Mouse (Mus musculus) lung, embryonic 14.5 days (tissue): ENCODE results near the gene Olfr51. TPM values are rescaled to one million over a fixed set of nuclear protein-coding genes. Genes with fewer than 3 reads are reported as not detected.
A peak's percentile ranks its signal among the peaks of the same experiment; 100 is the strongest.
"Not testable (repeated sequence)": the region's sequence is repeated elsewhere in the genome, so short reads cannot be mapped to it uniquely, and the experiment has no call there.

Experiments
- ATAC-seq: fragments of 200-750 bp; cut with Nextera tagmentation; 2 replicates; pipeline ENCODE4 v1.8.0; 2017; ENCODE audit warnings: mild to moderate bottlenecking, moderate TSS enrichment, moderate library complexity; ENCODE audit not compliant: insufficient read depth
- DNase-seq: peaks from one replicate; pipeline ENCODE4 v3.0.0-alpha.2; 2015
- H3K27ac ChIP-seq: fragments of 300-500 bp; sonication (generic); 2 replicates; pipeline ENCODE4 v1.5.1; 2014; ENCODE audit warnings: low read depth, mild to moderate bottlenecking, moderate library complexity
- H3K27me3 ChIP-seq: fragments of 300-500 bp; sonication (generic); 2 replicates; pipeline ENCODE4 v1.6.1; 2014; ENCODE audit warnings: low read length, control low read depth; ENCODE audit not compliant: insufficient read depth
- H3K36me3 ChIP-seq: fragments of 300-500 bp; sonication (generic); 2 replicates; pipeline ENCODE4 v1.6.1; 2014; ENCODE audit warnings: control low read depth; ENCODE audit not compliant: insufficient read depth
- H3K4me1 ChIP-seq: fragments of 300-500 bp; sonication (generic); 2 replicates; pipeline ENCODE4 v1.6.1; 2014; ENCODE audit warnings: antibody characterized with exemption, control low read depth; ENCODE audit not compliant: insufficient read depth
- H3K4me2 ChIP-seq: fragments of 300-500 bp; sonication (generic); 2 replicates; pipeline ENCODE4 v1.6.1; 2014; ENCODE audit warnings: mild to moderate bottlenecking
- H3K4me3 ChIP-seq: fragments of 300-500 bp; sonication (generic); 2 replicates; pipeline ENCODE4 v1.5.1; 2014; ENCODE audit warnings: low read depth, low read length
- H3K9ac ChIP-seq: fragments of 300-500 bp; sonication (generic); 2 replicates; pipeline ENCODE4 v1.6.1; 2014
- H3K9me3 ChIP-seq: fragments of 300-500 bp; sonication (generic); 2 replicates; pipeline ENCODE4 v1.6.1; 2016; ENCODE audit warnings: low read depth, low read length, control low read depth
- CTCF ChIP-seq: IDR thresholded peaks from 2 replicates; pipeline ENCODE4 v1.5.1; 2016; ENCODE audit warnings: antibody characterized with exemption, low read depth
- WGBS: fragments of 180-500 bp; shearing (Covaris S2); extraction: QIAGEN DNeasy Blood & Tissue Kit; methylation state at CpG from one replicate; pipeline ENCODE4 v1.1.7; 2014; 5-methylcytosine and 5-hydroxymethylcytosine counted together
- polyA plus RNA-seq: library from polyadenylated mRNA; unstranded; fragments of >200 nt; fragmentation: Nextera tagmentation; extraction: Ambion mirVana; gene quantifications from 2 replicates; pipeline ENCODE4 v1.2.1, GENCODE M21; 2014

Olfr51 gene
- polyA plus RNA-seq, 1 experiment from 2014 or later = not detected

DNA sequence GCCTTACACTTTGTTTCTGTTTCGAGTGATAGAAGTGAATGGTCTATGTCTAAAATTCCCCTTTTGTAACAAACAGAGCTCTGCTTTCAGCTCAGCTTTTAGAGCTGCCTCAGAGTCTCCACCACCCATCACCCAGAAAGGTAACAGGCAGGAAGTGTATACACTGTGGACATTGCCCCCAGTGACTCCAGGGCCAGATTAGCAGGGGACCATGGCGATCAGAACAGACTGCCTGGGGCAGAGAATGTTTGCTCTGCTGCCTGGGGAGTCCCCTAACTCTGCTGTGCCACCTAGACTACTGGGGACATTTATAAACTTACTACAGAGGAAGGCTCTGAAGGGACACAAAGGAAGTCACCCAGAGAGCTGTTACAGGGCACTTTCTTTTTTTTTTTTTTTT is 12.9 kb downstream of the Olfr51 start:
- WGBS = 37% methylated on average over 2 of the region's 2 CpGs
- Histone ChIP-seq H3K4me1 (no peaks in the 10 kb centered on the region), H3K27ac (no peak overlapping the region), H3K4me3 (no peak overlapping the region), H3K9ac (no peak overlapping the region), H3K4me2 (no peak overlapping the region), H3K36me3 (no peaks in the 10 kb centered on the region), H3K9me3 (no peaks in the 10 kb centered on the region), H3K27me3 (no peaks in the 10 kb centered on the region)
- no peak for ATAC-seq
- no peak for TF ChIP-seq CTCF
- DNase-seq = no peak

DNA sequence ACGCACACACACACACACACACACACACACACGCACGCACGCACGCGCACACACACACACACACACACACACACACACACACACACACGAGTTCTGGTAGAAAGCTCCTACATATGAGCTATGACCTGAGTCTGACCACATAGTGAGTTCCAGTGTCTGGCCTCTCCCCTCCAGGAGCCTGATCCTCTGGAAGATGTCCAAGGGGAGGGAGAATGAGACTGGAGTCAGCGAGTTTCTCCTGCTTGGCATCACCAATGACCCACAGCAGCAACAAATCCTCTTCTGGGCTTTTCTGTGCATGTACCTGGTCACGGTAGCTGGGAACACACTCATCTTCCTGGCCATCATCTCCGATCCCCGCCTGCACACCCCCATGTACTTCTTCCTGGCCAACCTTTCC is 23.4 kb downstream of the Olfr51 start:
- H3K9ac ChIP-seq, DNase-seq, ATAC-seq, H3K27ac ChIP-seq, H3K36me3 ChIP-seq, H3K9me3 ChIP-seq, H3K27me3 ChIP-seq, H3K4me3 ChIP-seq, H3K4me1 ChIP-seq, H3K4me2 ChIP-seq: not testable (repeated sequence)
- 85% methylated on average over 11 of the region's 11 CpGs for WGBS

DNA sequence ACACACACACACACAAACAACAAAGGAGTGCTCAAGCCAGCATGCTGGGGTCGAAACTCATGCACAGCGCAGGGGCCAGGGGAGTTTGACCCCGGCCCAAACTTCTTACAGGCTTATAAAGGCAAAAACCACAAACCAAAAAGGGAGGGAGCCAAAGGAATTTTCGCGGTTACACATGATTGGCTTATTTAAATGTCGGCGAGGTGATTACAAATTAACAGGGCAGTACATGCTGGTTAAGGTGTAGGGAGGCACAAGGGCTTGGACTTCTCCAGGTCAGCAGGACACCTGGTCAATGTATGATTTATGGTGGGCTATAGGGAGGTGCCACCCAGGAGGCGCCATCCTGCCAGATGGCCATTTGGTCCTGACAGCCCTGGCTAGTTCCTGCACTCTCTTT is 26.0 kb downstream of the Olfr51 start:
- not testable (repeated sequence) for H3K4me1 ChIP-seq, H3K36me3 ChIP-seq, H3K4me3 ChIP-seq, H3K27ac ChIP-seq, H3K9me3 ChIP-seq, DNase-seq, H3K4me2 ChIP-seq, ATAC-seq, H3K27me3 ChIP-seq, H3K9ac ChIP-seq
- 70% methylated on average over 8 of the region's 8 CpGs for WGBS

DNA sequence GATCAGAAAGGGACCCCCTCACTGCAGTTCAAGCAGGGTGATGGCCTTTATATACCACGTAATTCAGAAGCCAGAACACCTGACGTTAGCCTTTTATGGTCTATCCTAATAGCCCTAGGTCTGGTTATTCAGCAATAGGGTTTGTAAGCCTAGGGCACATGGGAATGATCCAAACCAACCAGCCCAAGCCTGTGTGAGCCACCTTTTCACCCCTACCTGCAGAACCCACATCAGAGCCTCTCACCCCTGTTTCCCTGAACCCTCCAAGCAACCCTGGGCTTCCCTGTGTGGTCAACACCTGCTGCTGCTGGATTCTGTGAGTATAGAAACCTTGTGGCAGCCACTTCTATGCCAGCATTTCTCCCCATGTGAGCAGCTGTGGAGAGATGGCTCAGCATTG is 26.8 kb downstream of the Olfr51 start:
- H3K4me2 ChIP-seq = no peak overlapping the region
- H3K36me3 ChIP-seq = no peaks in the 10 kb centered on the region
- 64% methylated on average over 2 of the region's 2 CpGs for WGBS
- H3K9me3 ChIP-seq = no peaks in the 10 kb centered on the region
- ATAC-seq = no peak
- DNase-seq = no peak
- H3K9ac ChIP-seq = no peak overlapping the region
- H3K27me3 ChIP-seq = no peaks in the 10 kb centered on the region
- H3K4me3 ChIP-seq = no peak overlapping the region
- H3K27ac ChIP-seq = no peak overlapping the region
- TF ChIP-seq CTCF = no peak
- H3K4me1 ChIP-seq = no peaks in the 10 kb centered on the region

DNA sequence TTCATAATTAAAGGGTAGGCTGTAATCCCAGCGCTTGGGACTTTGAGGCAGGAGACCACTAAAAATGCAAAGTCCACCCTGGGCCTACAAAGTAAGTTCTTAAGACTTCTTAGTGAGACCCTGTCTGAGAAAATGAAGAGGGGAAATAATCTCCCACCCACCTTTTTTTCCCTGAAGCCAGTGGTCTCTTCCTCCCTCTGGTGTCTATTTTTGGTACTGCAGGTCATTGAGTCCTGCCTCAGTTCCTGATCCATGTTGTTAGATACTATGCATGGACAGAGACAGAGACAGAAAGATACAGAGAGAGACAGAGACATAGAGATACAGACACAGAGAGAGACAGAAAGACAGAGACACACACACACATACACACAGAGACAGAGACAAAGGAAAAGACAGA is 29.5 kb downstream of the Olfr51 start:
- no peak overlapping the region for H3K4me3 ChIP-seq
- no peaks in the 10 kb centered on the region for H3K36me3 ChIP-seq
- TF ChIP-seq CTCF = peak; percentile 92
- no peak for ATAC-seq
- H3K9ac ChIP-seq = no peak overlapping the region
- DNase-seq = peak; percentile 75
- H3K4me1 ChIP-seq = no peaks in the 10 kb centered on the region
- no peak overlapping the region for H3K4me2 ChIP-seq
- no peaks in the 10 kb centered on the region for H3K27me3 ChIP-seq
- H3K9me3 ChIP-seq = no peaks in the 10 kb centered on the region
- H3K27ac ChIP-seq = no peak overlapping the region
- WGBS = 24% methylated on average over 1 of the region's 1 CpGs

DNA sequence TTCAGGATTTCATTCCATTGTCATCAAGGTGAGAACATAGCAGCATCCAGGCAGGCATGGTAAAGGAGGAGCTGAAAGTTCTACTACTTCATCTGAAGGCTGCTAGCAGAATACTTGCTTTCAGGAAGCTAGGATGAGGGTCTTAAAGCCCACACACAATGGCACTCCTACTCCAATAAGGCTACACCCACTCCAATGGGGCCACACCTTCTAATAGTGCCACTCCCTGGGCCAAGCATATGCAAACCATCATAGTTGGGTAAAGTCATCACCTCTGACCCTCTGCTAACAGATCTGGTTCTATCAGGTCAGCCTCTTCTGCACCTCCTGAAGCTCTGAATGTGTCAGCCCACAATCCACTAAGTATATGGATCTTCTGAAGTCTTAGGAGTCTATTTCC is 30.7 kb downstream of the Olfr51 start:
- ATAC-seq = not testable (repeated sequence)

DNA sequence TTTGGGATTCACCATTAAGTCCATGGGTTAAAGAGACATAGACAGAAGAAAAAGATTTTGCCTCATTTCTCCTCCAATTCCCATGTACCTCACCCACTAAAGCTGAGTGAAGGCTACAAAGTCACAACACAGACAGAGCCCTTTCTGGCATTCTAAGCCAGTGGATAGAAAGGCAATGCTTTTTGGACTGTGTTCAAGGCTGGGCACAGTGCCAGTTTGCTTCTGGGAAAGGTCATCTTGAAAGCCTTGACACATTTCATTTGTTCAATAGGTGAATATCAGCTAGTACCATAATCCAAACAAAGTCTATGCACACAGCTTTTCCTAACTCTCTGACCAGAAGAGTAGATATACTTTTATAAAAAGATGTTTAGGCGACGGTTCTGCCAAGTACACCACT is 32.6 kb downstream of the Olfr51 start:
- no peak overlapping the region for H3K4me2 ChIP-seq
- no peak for TF ChIP-seq CTCF
- no peak overlapping the region for H3K27ac ChIP-seq
- ATAC-seq (no peak), DNase-seq (peak; percentile 52)
- 49% methylated on average over 2 of the region's 2 CpGs for WGBS
- H3K4me1 ChIP-seq = no peaks in the 10 kb centered on the region
- H3K36me3 ChIP-seq = no peaks in the 10 kb centered on the region
- H3K27me3 ChIP-seq = no peaks in the 10 kb centered on the region
- no peak overlapping the region for H3K9ac ChIP-seq
- no peak overlapping the region for H3K4me3 ChIP-seq
- no peaks in the 10 kb centered on the region for H3K9me3 ChIP-seq

More for the DNA sequence above, 30.7 kb downstream of the Olfr51 start:
- not testable (repeated sequence) for H3K9me3 ChIP-seq, DNase-seq, H3K4me2 ChIP-seq, H3K4me3 ChIP-seq, H3K27ac ChIP-seq, H3K4me1 ChIP-seq, H3K27me3 ChIP-seq, H3K9ac ChIP-seq, H3K36me3 ChIP-seq

DNA sequence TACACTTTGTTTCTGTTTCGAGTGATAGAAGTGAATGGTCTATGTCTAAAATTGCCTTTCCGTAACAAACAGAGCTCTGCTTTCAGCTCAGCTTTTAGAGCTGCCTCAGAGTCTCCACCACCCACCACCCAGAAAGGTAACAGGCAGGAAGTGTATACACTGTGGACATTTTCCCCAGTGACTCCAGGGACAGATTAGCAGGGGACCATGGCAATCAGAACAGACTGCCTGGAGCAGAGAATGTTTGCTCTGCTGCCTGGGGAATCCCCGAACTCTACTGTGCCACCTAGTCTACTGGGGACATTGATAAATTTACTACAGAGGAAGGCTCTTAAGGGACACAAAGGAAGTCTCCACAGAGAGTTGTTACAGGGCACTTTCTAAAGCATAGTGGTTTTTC is 41.4 kb downstream of the Olfr51 start:
- 58% methylated on average over 3 of the region's 3 CpGs for WGBS
- H3K9me3 ChIP-seq, DNase-seq, H3K36me3 ChIP-seq, H3K4me1 ChIP-seq, ATAC-seq, H3K27ac ChIP-seq, H3K27me3 ChIP-seq, H3K4me2 ChIP-seq, H3K4me3 ChIP-seq, H3K9ac ChIP-seq: not testable (repeated sequence)

DNA sequence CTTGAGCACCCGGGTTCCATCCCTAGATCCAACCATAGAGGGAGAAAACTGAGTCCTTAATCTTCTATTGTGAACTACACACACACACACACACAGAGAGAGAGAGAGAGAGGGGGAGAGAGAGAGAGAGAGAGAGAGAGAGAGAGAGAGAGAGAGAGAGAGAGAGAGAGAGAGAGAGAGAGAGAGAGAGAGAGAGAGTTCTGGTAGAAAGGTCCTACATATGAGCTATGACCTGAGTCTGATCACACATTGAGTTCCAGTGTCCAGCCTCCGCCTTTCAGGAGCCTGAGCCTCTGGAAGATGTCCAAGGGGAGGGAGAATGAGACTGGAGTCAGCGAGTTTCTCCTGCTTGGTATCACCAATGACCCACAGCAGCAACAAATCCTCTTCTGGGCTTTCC is 44.4 kb downstream of the Olfr51 start, which contains the start of gene Olfr1375:
Gene Olfr1375, plus strand, starts transcription at position 301 of the 400 bp plus-strand sequence.
- not testable (repeated sequence) for ATAC-seq, H3K9ac ChIP-seq, H3K4me3 ChIP-seq, H3K36me3 ChIP-seq, DNase-seq, H3K9me3 ChIP-seq, H3K4me2 ChIP-seq, H3K27ac ChIP-seq, H3K4me1 ChIP-seq, H3K27me3 ChIP-seq
- WGBS = 59% methylated on average over 3 of the region's 3 CpGs
